Mouse (Mus musculus) intestine, embryonic 15.5 days (tissue): ENCODE measurements around the gene Tspan31. TPM values are rescaled to one million over a fixed set of nuclear protein-coding genes. Genes with fewer than 3 reads are reported as not detected.
"Not testable (repeated sequence)": the region's sequence is repeated elsewhere in the genome, so short reads cannot be mapped to it uniquely, and the experiment has no call there.

Experiments
- ATAC-seq: fragments of 200-750 bp; cut with Nextera tagmentation; 2 replicates; pipeline ENCODE4 v1.8.0; 2017; ENCODE audit warnings: moderate TSS enrichment, moderate library complexity
- H3K27ac ChIP-seq: fragments of 300-500 bp; sonication (generic); 2 replicates; pipeline ENCODE4 v1.5.1; 2015; ENCODE audit warnings: mild to moderate bottlenecking, inconsistent platforms
- H3K27me3 ChIP-seq: fragments of 300-500 bp; sonication (generic); replicated peaks from 2 replicates; pipeline ENCODE4 v1.6.1; 2015; ENCODE audit warnings: inconsistent platforms
- H3K36me3 ChIP-seq: fragments of 300-500 bp; sonication (generic); 2 replicates; pipeline ENCODE4 v1.6.1; 2015; ENCODE audit warnings: inconsistent platforms
- H3K4me1 ChIP-seq: fragments of 300-500 bp; sonication (generic); replicated peaks from 2 replicates; pipeline ENCODE4 v1.6.1; 2015; ENCODE audit warnings: inconsistent platforms
- H3K4me2 ChIP-seq: fragments of 300-500 bp; sonication (generic); replicated peaks from 2 replicates; pipeline ENCODE4 v1.6.1; 2015; ENCODE audit warnings: mild to moderate bottlenecking, inconsistent platforms
- H3K4me3 ChIP-seq: fragments of 300-500 bp; sonication (generic); replicated peaks from 2 replicates; pipeline ENCODE4 v1.5.1; 2015; ENCODE audit warnings: inconsistent platforms
- H3K9ac ChIP-seq: fragments of 300-500 bp; sonication (generic); 2 replicates; pipeline ENCODE4 v1.6.1; 2015; ENCODE audit warnings: inconsistent platforms
- H3K9me3 ChIP-seq: fragments of 300-500 bp; sonication (generic); 2 replicates; pipeline ENCODE4 v1.6.1; 2016; ENCODE audit warnings: inconsistent platforms
- WGBS: fragments of 180-500 bp; shearing (Covaris S2); methylation state at CpG from one replicate; pipeline ENCODE4 v1.1.7; 2015; 5-methylcytosine and 5-hydroxymethylcytosine counted together
- polyA plus RNA-seq: library from polyadenylated mRNA; unstranded; fragments of >200 nt; fragmentation: Nextera tagmentation; extraction: Ambion mirVana; gene quantifications from 2 replicates; pipeline ENCODE4 v1.2.1, GENCODE M21; 2015

Tspan31 gene
- polyA plus RNA-seq, 1 experiment from 2014 or later, result 167 TPM

DNA sequence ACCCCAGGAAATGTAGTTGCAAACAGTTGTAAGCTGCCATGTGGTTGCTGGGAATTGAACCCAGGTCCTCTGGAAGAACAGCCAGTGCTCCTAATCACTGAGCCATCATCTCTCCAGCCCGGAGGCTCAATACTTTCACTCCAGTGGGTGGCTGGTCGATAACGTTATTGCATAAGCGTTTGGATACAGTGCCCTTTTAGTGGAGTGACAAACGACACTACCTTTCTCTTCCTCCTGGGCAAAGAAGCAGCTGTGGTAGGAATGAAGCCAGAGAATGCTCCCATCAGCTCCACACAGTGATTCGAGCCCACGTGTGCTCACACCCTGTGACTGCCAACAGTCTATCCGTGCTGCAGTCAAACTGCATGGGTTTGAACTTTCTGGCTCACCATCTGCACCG is 1.1 kb upstream of the Tspan31 start:
- 70% methylated on average over 9 of the region's 9 CpGs for WGBS
- Histone ChIP-seq H3K4me2 (peak overlapping the region; percentile 89), H3K9ac (0 out of 2 replicates have a peak overlapping the region, but pooled peaks have one; percentile 67), H3K36me3 (peaks cover 16% of the 10 kb centered on the region), H3K4me1 (peaks cover 21% of the 10 kb centered on the region), H3K4me3 (peak overlapping the region; percentile 50), H3K27ac (no peak overlapping the region), H3K9me3 (no peaks in the 10 kb centered on the region), H3K27me3 (peaks cover 7% of the 10 kb centered on the region)
- ATAC-seq, result no peak

DNA sequence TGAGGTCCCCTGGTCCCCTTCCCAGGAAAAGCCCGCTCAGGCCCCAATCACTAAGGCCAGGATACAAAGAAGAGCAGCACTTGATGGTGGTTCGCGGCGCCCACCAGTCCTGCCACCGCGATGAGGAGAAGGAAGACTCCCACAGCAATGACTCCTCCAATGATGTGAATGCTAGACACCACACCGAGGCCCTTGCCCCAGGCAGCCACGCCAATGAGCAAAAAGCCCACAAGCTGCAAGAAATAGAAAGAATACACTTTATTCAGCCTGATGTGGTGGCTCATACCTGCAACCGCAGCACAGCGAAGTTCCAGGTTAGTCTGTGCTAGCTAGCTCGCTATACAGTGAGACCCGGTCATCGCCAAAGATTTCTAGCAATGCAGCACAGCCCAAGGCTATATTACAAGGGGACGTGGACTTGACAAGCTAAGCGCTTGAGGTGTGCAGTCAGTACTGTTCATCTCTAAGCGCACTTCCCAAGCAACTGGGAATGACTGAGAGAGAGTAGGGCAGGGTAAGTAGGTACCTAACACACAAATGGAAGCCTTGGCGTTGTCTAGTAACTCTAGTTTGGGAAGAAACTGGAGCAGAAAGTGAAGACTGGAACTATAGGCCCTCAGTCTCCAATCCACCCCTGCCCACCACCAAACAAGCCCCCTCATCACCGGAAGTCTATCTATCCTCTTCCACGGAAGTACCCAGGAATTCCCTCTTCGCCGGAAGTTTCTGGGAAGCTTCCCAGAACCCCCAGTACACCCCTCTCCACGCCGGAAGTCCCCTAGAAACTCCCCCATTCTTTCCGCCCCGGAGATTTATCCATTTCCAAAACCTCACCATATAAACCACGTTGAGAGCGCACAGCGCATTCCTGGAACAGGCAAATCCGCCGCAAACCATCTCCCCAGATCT is 529 bp downstream of the Tspan31 start:
- H3K4me3 ChIP-seq, result peak overlapping the region; percentile 50
- H3K36me3 ChIP-seq, result peaks cover 30% of the 10 kb centered on the region
- peak overlapping the region; percentile 64 for H3K9ac ChIP-seq
- H3K27me3 ChIP-seq, result no peaks in the 10 kb centered on the region
- H3K4me1 ChIP-seq, result peaks cover 33% of the 10 kb centered on the region
- H3K9me3 ChIP-seq, result no peaks in the 10 kb centered on the region
- WGBS, result 5% methylated on average over 30 of the region's 30 CpGs
- peak; percentile 42 for ATAC-seq
- peak overlapping the region; percentile 78 for H3K27ac ChIP-seq
- peak overlapping the region; percentile 85 for H3K4me2 ChIP-seq

DNA sequence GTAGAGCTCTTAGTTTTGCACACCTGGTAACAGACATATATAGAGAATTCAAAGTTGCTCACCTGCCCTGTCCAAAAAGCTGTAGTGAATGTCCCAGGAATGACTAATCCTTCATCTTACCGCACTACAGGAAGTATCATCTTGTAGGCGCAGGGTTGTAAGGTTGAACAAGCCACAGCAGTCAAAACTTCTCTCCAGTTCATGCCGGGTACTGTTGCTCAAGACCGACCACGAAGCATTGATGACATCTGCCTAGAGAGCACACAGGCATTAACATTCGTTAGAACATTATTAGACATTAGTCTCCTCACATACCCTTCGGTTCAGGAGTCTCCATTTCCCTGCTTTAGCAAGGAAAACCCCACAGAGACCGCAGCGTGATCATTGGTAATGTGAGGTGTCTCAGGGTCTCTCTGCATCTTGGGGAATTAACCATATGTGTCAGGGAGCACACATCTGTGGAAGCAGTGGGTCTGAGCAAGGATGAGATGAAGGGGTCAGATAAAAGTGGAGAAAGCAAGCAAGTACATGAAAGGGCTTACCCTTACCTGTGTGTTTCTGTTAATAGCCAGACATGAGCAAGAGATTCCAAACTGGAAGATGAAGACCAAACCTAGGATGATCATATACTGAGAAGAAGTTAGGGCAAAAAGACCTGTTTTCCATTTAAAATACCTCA is 1.6 kb downstream of the Tspan31 start:
- H3K27ac ChIP-seq, result peak overlapping the region; percentile 78
- WGBS, result 71% methylated on average over 9 of the region's 9 CpGs
- peak overlapping the region; percentile 85 for H3K4me2 ChIP-seq
- H3K4me3 ChIP-seq, result peak overlapping the region; percentile 50
- H3K9ac ChIP-seq, result peak overlapping the region; percentile 64
- no peaks in the 10 kb centered on the region for H3K27me3 ChIP-seq
- peaks cover 30% of the 10 kb centered on the region for H3K36me3 ChIP-seq
- ATAC-seq, result no peak
- no peaks in the 10 kb centered on the region for H3K9me3 ChIP-seq
- H3K4me1 ChIP-seq, result peaks cover 33% of the 10 kb centered on the region

DNA sequence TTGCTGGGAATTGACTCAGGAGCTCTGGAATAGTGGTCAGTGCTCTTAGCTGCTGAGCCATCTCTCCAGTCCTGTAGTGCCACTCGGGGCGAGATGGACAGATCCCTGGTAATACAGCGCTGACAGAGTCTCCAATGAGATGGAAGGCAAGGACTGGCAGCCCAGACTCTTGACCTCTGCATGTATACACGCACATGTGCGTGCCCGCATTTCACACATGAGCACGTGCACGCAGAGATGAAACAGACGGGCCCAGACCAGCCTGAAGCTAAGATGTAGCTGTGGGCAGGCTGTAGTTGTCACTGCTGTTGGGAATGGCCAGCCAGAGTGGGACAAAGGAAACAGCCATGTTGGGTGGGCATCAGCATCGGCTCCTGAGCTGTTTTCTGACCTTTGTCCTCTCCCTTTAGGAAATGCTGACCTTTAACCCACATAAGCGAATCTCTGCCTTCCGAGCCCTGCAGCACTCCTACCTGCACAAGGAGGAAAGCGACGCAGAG is 3.5 kb downstream of the Tspan31 start:
- H3K9me3 ChIP-seq, result no peaks in the 10 kb centered on the region
- H3K27ac ChIP-seq, result peak overlapping the region; percentile 24; the same call in 1 of the 2 replicates
- no peak overlapping the region for H3K4me2 ChIP-seq
- no peak overlapping the region for H3K4me3 ChIP-seq
- no peak overlapping the region for H3K9ac ChIP-seq
- no peak for ATAC-seq
- H3K4me1 ChIP-seq, result peaks cover 39% of the 10 kb centered on the region
- peaks cover 30% of the 10 kb centered on the region for H3K36me3 ChIP-seq
- H3K27me3 ChIP-seq, result no peaks in the 10 kb centered on the region
- 88% methylated on average over 14 of the region's 14 CpGs for WGBS

DNA sequence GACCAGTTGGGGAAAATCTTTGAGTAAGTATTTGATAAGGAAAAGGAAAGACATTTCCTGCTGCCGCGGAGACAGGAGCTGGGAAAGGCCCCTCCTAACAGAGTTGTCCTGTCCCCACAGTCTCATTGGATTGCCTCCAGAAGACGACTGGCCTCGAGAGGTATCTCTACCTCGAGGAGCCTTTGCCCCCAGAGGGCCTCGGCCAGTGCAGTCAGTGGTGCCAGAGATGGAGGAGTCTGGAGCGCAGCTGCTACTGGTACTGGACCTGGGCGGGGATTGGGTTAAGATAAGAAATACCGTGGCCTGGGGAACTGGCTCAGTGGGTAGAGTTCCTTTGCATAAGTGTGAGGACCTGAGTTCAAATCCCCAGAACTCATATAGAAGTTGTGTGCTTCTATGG is 4.1 kb downstream of the Tspan31 start:
- Histone ChIP-seq H3K9me3 (no peaks in the 10 kb centered on the region), H3K9ac (no peak overlapping the region), H3K27ac (0 out of 2 replicates have a peak overlapping the region, but pooled peaks have one; percentile 5), H3K4me1 (peaks cover 35% of the 10 kb centered on the region), H3K4me3 (no peak overlapping the region), H3K4me2 (no peak overlapping the region), H3K27me3 (no peaks in the 10 kb centered on the region), H3K36me3 (peaks cover 30% of the 10 kb centered on the region)
- WGBS, result 75% methylated on average over 9 of the region's 9 CpGs
- no peak for ATAC-seq

DNA sequence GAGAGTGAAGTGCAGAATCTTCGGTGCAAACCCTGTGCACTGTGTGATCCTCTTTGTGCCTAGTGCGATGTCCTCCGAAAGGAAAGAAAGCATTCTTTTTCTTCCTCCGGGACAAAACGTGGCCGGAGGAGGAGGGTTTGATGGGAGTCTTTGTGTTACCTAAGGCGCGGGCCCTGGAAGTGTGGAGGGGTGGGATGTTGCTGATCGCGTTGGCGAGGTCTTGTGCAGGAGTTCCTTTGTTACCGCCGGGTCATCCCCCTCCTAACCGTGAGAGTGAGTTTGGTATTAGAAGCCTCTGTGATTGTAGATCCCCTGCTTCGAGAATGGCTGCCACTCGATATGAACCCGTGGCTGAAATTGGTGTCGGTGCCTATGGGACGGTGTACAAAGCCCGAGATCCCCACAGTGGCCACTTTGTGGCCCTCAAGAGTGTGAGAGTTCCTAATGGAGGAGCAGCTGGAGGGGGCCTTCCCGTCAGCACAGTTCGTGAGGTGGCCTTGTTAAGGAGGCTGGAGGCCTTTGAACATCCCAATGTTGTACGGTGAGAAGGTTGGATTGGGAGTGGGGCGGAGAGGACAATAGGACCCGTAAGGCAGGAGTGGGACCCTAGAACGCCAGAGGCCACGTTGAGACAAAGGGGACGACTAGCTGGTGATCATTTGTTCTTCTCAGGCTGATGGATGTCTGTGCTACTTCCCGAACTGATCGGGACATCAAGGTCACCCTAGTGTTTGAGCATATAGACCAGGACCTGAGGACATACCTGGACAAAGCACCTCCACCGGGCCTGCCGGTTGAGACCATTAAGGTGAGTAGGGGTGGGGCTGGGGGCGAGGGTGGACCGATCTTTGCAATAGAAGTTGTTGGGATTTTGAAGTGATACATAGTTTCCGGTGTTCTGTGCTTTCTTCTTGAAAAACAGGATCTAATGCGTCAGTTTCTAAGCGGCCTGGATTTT is 5.9 kb downstream of the Tspan31 start:
- Histone ChIP-seq H3K9ac (peak overlapping the region; percentile 81), H3K27ac (peak overlapping the region; percentile 76), H3K4me2 (peak overlapping the region; percentile 73), H3K36me3 (peaks cover 30% of the 10 kb centered on the region), H3K9me3 (no peaks in the 10 kb centered on the region), H3K4me1 (peaks cover 38% of the 10 kb centered on the region), H3K27me3 (no peaks in the 10 kb centered on the region), H3K4me3 (peak overlapping the region; percentile 65)
- ATAC-seq, result no peak
- WGBS, result 10% methylated on average over 37 of the region's 37 CpGs

DNA sequence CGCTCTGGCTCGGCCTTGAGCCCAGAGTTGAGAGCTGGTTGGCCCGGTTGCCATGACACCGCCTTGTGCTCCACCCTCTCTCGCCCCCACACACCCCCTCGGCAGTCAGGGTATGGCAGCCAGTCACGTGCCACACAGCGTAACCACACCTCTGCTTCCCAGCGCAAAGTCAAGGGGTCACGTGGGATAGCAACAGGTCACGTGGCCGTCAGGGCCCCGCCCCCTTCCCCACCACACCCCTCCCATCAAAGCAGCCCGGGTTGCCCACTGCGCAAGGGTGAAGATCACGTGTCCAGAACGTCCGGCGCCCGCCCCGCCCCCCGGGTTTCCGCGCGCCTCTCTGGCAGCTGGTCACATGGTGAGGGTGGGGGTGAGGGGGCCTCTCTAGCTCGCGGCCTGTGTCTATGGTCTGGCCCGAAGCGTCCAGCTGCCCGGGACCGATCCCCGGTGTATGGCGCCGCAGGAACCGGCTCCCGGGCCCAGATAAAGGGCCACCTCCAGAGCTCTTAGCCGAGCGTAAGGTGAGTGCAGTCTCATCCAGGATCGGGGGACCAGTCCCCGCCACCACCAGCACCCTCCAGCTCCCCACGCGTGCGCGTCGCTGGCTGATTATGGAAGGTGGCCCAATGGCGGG is 6.7 kb downstream of the Tspan31 start, which contains the start of gene Cdk4:
Gene Cdk4, plus strand, starts transcription at position 296 of the 634 bp plus-strand sequence.
- Histone ChIP-seq H3K27me3 (no peaks in the 10 kb centered on the region), H3K4me3 (peak within 1 kb of the TSS; percentile 65), H3K9ac (peak within 1 kb of the TSS; percentile 81), H3K9me3 (no peaks in the 10 kb centered on the region), H3K4me2 (peak within 1 kb of the TSS; percentile 73), H3K27ac (peak within 1 kb of the TSS; percentile 76), H3K4me1 (peaks cover 38% of the 10 kb centered on the region), H3K36me3 (peaks cover 30% of the 10 kb centered on the region)
- ATAC-seq, result peak; percentile 91
- under 1% methylated on average over 45 of the region's 46 CpGs for WGBS

DNA sequence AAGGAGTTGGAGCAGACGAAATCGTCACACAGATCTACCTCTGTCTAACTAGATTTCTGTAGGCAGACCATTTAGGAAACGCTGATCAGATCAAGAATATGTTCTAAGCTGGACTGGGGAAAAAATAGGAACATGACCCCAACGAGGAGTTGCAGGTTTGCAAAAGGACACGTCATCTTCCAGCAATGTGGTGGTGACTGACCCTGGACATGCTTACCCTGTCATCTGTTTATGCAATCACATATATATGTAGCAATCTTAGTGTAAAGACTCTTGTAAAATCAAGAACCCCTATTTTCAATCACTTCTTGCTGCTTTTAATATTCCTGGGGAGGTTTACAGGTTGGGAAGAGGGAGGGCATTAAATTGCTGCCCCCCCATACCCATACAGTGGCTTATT is 7.6 kb downstream of the Tspan31 start:
- H3K4me3 ChIP-seq, result no peak overlapping the region
- no peaks in the 10 kb centered on the region for H3K27me3 ChIP-seq
- no peaks in the 10 kb centered on the region for H3K9me3 ChIP-seq
- ATAC-seq, result no peak
- peaks cover 25% of the 10 kb centered on the region for H3K36me3 ChIP-seq
- no peak overlapping the region for H3K4me2 ChIP-seq
- H3K9ac ChIP-seq, result no peak overlapping the region
- H3K4me1 ChIP-seq, result peaks cover 41% of the 10 kb centered on the region
- H3K27ac ChIP-seq, result no peak overlapping the region
- WGBS, result 68% methylated on average over 5 of the region's 5 CpGs

DNA sequence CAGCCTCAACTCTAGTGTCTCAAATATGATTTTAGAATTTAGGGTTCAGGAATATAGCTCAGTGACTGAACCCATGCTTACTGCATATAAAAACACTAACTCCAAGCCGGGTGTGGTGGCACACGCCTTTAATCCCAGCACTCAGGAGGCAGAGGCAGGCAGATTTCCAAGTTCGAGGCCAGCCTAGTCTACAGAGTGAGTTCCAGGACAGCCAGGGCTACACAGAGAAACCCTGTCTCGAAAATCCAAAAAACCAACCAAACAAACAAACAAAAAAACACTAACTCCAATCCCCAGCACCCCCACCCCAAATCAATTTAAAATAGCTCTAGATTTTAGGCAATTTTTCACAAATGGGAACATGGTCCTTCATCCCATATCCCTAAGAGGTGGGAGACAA is 8.0 kb downstream of the Tspan31 start:
- not testable (repeated sequence) for H3K27ac ChIP-seq, H3K9me3 ChIP-seq, H3K4me2 ChIP-seq, H3K4me3 ChIP-seq, H3K9ac ChIP-seq, H3K27me3 ChIP-seq, ATAC-seq
- peaks cover 25% of the 10 kb centered on the region for H3K36me3 ChIP-seq
- peaks cover 41% of the 10 kb centered on the region for H3K4me1 ChIP-seq
- 83% methylated on average over 4 of the region's 4 CpGs for WGBS

DNA sequence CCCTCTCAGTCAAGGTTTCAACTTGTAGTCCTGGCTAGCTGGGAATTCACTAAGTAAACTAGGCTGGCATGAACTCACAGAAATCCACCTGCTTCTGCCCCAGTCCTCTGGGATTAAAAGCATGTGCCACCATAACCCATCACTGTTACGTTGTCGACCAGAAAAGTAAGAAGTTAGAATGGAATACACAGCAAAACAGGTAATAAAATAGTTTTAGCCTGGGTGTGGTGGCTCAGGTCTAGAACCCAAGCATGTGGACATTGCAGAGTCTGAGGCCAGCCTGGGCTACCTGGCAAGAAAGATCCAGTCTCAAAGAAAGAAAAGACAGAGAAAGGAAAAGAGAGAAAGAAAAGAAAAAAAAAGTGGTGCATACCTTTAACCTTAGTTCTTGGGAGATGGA is 8.6 kb downstream of the Tspan31 start:
- Histone ChIP-seq H3K9ac (no peak overlapping the region), H3K9me3 (no peaks in the 10 kb centered on the region), H3K36me3 (peaks cover 21% of the 10 kb centered on the region), H3K4me3 (no peak overlapping the region), H3K4me2 (no peak overlapping the region), H3K4me1 (peaks cover 36% of the 10 kb centered on the region), H3K27me3 (no peaks in the 10 kb centered on the region), H3K27ac (no peak overlapping the region)
- 70% methylated on average over 2 of the region's 2 CpGs for WGBS
- no peak for ATAC-seq

DNA sequence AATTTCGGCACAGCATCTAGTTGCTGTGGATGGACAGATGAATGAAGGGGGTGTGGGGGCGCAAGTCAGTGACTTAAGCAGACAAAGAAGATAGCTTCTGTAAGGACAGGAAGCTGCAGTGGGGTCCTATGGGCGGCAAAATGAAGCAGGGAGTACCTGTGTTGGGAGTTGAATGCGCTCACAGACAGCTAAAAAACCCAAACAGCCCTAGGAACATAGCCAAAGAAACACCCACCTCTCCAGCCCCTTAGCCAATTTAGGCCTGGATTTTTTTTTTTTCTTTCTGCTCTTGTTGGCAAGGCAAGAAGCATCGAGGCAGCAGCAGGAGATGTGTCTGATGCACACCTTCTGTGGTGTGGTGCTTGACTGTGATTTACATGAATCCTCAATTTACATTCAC is 9.0 kb downstream of the Tspan31 start:
- Histone ChIP-seq H3K27me3 (no peaks in the 10 kb centered on the region), H3K9ac (no peak overlapping the region), H3K4me3 (no peak overlapping the region), H3K4me1 (peaks cover 35% of the 10 kb centered on the region), H3K27ac (no peak overlapping the region), H3K9me3 (no peaks in the 10 kb centered on the region), H3K4me2 (peak overlapping the region; percentile 94; the same call in 1 of the 2 replicates), H3K36me3 (peaks cover 17% of the 10 kb centered on the region)
- WGBS, result 59% methylated on average over 5 of the region's 5 CpGs
- ATAC-seq, result no peak
